Mouse (Mus musculus): ENCODE measurements at regions not wholly inside any gene's neighbourhood (a gene's known extent, or its start where the extent isn't known, plus 50 kb on each side); places are given as distances from the start of the nearest gene placed in this dataset.

GRCm38 (mm10) chr11:31763856-31764255, 92.2 kb upstream of the Bod1 start:
- TF ChIP-seq CTCF (IDR thresholded peaks at IDR 0.05; ENCODE audit: borderline replicate concordance, control insufficient read depth, extremely low read depth, insufficient read depth, low read length, poor library complexity) (no peak), POLR2A (IDR thresholded peaks at IDR 0.05; ENCODE audit: control insufficient read depth, extremely low read depth, insufficient read depth, low read length, poor library complexity) (no peak)
